Mouse (Mus musculus) lung, postnatal 0 days (tissue): ENCODE data around the gene Hs2st1.

Experiments used
- CTCF ChIP-seq: IDR thresholded peaks from 2 replicates; pipeline ENCODE4 v1.5.1; 2016; ENCODE audit warnings: antibody characterized with exemption, mild to moderate bottlenecking
- EP300 ChIP-seq: IDR thresholded peaks from 2 replicates; pipeline ENCODE4 v1.6.1; 2016; ENCODE audit warnings: antibody characterized with exemption, mild to moderate bottlenecking, control low read depth

DNA sequence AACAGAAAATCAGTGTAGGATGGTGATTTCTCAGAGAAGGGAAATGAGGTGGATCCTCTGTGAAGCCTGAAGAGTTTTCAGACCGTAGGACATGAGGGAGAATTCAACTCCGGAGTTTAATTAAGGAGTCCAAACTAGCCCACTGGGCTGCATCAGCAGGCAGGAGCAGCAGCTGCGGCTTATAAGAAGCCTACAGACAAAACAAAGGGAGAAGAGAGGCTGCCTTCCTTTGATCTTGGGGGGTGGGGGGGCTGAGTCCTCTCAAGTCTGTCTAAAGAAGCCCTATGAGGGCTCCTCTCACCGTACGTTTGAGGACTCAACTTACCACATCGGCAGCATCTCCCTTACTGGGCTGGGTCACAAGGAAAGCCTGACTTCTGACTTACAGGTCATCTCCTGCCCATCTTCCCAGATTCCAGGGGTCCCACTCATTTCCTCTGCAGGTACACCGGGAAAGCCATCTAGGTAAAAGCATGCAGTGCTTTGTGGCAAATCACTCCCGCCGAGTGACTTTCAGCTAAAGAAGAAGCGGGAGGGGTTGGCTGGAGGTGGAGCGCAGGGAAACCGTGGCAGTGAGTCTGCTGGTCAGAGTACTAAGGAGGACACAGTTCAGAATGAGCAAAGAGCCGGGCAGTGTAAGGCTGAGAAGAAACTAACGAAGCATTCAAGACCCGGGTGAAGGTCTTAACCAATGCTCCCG lies 13.2 kb downstream of the Hs2st1 start:
- TF ChIP-seq CTCF (no peak), EP300 (no peak)
